Mouse (Mus musculus): Measurements from ENCODE around the gene Wnt5a. TPM values are rescaled to one million over a fixed set of nuclear protein-coding genes. Genes with fewer than 3 reads are reported as not detected.

Gene Wnt5a
- total and polyA plus RNA-seq, 3 experiments: 35.0 to 92.9 (median 51.3) TPM

DNA sequence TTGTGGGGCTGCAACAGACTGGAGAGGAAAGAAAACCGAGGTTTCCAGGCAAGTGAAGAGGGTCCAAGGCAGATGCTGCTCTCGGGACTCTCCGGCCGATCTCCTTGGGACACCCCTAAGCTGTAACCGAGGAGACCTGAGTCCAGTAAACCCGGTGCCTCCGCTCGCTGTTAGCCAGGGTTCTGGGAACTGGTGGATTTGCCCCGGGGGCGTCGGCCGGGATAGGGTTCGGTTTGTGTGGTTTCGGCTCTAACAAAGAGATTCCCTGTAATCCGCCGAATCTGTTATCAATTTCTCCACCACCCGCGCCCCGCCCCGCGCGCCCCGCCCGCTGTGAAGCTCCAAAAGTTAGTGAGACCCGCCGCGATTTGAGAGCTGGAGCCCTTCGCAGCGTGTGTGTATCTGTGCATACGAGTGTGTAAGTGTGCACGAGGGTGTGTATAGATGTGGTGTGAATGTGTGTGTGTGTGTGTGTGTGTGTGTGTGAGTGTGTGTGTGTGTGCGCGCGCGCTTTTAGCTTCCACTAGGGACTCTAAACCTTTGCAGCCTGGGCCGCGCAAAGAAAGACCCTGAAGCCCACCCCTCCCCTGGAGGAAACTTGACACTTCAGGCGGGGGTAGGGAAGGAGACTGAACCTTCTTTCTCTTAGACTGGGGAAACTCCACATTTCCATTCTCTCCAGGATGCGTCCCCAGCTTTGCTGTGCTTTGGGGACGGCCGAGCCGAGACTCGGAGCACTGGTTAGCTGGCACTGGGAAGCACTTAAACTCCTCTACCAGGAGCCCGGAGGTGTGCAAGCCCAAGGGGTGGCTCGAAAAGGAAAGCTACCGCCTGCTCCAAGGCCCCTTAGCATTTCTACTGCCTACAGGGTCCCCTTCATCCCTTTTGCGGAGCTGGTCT lies 5.1 kb downstream of the Wnt5a start:
- DNase-seq: peak; percentile 55

- peak; percentile 52 for DNase-seq
Observed at GRCm38 (mm10) chr14:28510341-28511028, 5.9 kb downstream of the Wnt5a start.

DNA sequence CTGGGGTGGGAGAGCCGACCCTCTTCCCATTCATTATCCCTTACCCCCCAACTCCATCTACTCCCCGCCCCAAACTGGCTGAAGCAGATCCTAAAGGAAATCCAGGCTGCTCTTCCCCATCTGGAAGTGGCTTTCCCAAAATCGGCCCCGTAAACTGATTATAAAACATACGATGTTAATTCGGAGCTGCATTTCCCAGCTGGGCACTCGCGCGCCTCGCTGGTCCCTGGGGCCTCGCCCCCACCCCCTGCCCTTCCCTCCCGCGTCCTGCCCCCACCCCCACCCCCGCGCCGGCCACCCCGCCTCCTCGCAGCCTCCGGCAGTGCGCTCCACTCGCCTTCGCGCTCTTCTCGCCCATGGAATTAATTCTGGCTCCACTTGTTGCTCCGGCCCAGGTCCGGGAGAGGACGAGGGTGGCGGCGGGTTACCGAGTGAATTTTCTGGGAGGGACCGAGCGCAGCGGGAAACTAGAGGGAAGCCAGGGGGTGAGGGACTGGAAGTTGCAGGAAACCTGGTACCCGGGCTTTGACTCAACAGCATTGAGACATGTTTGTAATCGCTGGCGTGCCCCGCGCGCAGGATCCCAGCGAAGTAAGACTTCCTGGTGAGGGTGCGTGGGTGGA lies 6.6 kb downstream of the Wnt5a start:
- peak; percentile 50 for DNase-seq

DNA sequence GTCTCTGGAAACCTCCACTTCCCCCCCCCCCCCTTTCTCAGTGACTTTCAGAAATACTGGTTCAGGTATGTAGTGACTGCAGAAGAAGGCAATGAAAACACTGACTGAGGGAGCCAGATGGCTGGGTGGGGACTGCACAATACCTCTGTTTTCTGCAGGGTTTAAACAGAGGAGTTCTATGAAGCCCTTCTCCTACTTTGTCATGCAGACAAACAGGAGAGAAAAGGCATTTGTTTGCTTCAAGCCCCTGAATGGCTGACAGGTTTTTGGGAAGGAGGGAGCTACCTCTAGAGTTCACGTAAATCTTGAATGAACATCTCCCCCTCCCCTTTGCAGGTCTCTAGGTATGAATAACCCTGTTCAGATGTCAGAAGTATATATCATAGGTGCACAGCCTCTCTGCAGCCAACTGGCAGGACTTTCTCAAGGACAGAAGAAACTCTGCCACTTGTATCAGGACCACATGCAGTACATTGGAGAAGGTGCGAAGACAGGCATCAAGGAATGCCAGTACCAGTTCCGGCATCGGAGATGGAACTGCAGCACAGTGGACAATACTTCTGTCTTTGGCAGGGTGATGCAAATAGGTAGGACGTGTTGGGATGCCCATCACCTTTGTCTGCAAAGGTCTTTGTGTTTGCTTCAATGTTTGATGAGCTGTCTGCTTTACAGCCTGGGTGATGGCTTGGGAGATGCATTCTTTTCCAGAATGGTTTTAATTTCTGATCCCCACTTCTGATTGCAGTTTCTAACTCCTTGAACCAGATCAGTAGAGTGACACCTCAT lies 8.4 kb downstream of the Wnt5a start:
- no peak for DNase-seq

DNA sequence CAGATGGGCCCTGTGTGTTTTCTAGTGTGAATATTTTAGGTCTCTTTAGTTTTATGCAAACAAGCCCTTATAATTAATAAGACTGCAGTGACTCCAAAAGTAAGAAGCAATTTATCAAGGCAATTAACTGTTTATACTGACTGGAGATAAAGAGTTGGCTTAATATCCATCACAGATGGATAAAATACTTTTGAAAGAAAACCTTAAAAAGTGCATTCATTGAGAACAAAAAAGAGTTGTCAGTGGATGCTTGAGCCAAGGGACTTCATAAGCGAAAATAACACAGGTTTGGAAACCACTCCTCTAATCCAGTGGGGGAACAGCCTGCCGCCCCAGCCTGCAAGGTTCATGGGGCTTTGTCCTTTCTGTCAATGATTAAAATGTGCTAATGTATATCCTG lies 9.6 kb downstream of the Wnt5a start:
- DNase-seq: no peak

DNA sequence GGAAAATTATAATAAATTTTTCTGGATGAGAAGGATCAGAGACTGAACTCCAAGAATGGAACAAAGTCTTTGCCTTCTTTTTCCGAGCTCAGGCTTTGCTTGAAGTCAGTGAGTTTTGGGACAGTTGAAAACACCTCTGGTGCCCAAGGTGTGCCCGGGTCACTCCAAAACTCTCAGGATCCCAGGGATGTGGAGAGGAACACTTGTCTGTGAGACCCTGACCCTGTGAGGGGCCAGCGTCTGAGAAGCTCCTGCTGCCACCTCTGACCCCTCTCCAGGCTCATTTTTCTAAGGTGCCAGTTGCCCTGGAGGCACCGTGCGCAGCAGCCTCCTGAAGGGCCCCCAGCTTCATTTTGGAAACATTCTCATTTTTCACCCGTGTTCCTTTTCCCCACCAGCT lies 10.8 kb downstream of the Wnt5a start:
- DNase-seq: no peak

- DNase-seq: no peak
Observed at GRCm38 (mm10) chr14:28517631-28518560, 13.3 kb downstream of the Wnt5a start.

- DNase-seq: no peak
Observed at GRCm38 (mm10) chr14:28521106-28521505, 16.6 kb downstream of the Wnt5a start.

GRCm38 (mm10) chr14:28522611-28523010 lies 18.1 kb downstream of the Wnt5a start:
- no peak for DNase-seq

DNA sequence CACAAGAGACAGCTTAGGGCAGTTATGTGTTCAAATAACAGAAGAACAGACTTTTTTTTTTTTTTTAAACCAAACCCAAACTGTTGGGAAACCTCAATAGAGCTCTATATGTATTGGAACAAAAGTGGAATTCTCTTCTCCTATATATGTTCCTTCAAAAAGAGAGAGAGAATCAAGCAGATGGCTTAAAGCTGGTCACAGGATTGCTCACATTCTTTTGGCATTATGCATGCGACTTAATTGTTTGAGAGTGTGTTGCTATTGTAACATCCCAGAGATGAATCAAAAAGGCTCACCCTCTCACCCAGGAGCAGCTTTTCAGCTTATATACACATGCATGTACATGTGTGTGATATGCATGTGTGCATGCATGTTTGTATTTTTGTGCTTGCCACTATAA lies 21.0 kb downstream of the Wnt5a start:
- no peak for DNase-seq

DNA sequence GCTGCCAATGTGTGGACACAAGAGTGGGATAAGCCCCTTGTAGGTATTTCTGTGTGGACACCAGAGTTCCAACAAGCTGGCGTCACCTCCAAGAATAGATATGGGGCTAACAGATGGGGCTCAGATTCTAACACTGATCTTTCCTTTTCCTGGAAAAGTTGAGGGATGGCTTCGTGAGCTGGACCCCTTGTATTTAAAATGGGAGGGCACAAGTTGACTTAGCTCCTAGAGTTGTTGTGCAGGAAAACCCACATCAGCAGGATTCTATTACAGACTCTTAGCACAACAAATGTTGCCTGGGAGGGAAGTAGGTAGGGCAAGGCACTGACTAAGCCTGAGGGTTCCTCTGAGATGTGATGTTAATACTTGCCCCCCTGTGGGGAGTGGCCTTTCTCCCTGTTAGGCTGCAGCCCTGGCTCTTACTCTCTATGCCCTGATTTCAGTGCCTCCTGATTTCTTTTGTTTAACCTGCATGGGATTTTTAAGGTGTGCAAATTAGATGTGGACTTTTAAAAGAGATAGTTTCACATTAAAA lies 23.7 kb downstream of the Wnt5a start:
- DNase-seq: no peak

DNA sequence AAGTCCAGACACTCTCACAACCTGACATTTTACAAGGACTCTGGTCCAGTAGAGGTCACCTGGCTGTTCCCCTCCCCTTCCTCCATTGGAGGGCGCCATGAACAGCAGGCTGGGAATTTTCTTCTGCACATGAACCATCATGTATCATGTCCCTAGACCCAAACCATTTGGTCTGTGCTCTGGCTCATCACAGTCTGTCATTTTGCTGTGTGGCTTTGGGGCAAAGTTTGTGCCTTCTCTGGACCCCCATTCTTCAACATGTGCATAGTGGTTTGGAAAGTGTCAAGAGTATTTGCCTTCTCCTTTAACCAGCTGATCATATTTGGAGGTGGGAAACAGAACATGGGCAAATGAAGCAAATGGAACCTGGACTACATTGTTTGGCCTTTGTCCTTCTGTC lies 27.0 kb downstream of the Wnt5a start:
- no peak for DNase-seq

DNA sequence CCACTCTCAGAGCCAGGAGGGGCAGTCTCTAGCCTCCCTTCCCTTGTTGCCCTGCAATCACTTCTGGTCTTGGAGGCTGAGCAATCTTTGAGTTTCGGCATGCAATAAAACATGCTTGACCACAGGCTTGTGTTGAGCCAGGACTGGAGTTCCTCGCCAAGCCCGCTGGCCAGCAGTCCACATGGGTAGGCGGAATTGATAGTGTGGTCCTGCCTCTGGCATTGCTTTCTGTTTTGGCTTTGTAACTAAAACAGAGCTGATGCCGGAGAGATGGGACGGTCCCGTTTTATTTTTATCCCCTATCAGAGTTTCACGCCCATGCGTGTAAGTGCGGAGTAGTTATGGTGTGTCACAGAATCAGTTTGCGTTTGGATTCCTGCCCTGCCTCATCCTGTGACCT lies 28.4 kb downstream of the Wnt5a start:
- DNase-seq: peak; percentile 39

- no peak for DNase-seq
Observed at GRCm38 (mm10) chr14:28533876-28534275, 29.3 kb downstream of the Wnt5a start.

GRCm38 (mm10) chr14:28535814-28536213 lies 31.3 kb downstream of the Wnt5a start:
- no peak for DNase-seq

GRCm38 (mm10) chr14:28539577-28539976 lies 35.0 kb downstream of the Wnt5a start:
- DNase-seq: no peak

GRCm38 (mm10) chr14:28542117-28542741 lies 37.7 kb downstream of the Wnt5a start:
- no peak for DNase-seq

GRCm38 (mm10) chr14:28561861-28562260 lies 57.3 kb downstream of the Wnt5a start:
- no peak for DNase-seq

Data from adrenal gland, adult 2 months (tissue).